Mouse (Mus musculus) lung, embryonic 14.5 days (tissue): Measurements from ENCODE around the gene Taf6. TPM values are rescaled to one million over a fixed set of nuclear protein-coding genes. Genes with fewer than 3 reads are reported as not detected.

ENCODE experiments used
- ATAC-seq: fragments of 200-750 bp; cut with Nextera tagmentation; 2 replicates; pipeline ENCODE4 v1.8.0; 2017; ENCODE audit warnings: mild to moderate bottlenecking, moderate TSS enrichment, moderate library complexity; ENCODE audit not compliant: insufficient read depth
- DNase-seq: peaks from one replicate; pipeline ENCODE4 v3.0.0-alpha.2; 2015
- H3K27ac ChIP-seq: fragments of 300-500 bp; sonication (generic); 2 replicates; pipeline ENCODE4 v1.5.1; 2014; ENCODE audit warnings: low read depth, mild to moderate bottlenecking, moderate library complexity
- H3K27me3 ChIP-seq: fragments of 300-500 bp; sonication (generic); 2 replicates; pipeline ENCODE4 v1.6.1; 2014; ENCODE audit warnings: low read length, control low read depth; ENCODE audit not compliant: insufficient read depth
- H3K36me3 ChIP-seq: fragments of 300-500 bp; sonication (generic); 2 replicates; pipeline ENCODE4 v1.6.1; 2014; ENCODE audit warnings: control low read depth; ENCODE audit not compliant: insufficient read depth
- H3K4me1 ChIP-seq: fragments of 300-500 bp; sonication (generic); 2 replicates; pipeline ENCODE4 v1.6.1; 2014; ENCODE audit warnings: antibody characterized with exemption, control low read depth; ENCODE audit not compliant: insufficient read depth
- H3K4me2 ChIP-seq: fragments of 300-500 bp; sonication (generic); 2 replicates; pipeline ENCODE4 v1.6.1; 2014; ENCODE audit warnings: mild to moderate bottlenecking
- H3K4me3 ChIP-seq: fragments of 300-500 bp; sonication (generic); 2 replicates; pipeline ENCODE4 v1.5.1; 2014; ENCODE audit warnings: low read depth, low read length
- H3K9ac ChIP-seq: fragments of 300-500 bp; sonication (generic); 2 replicates; pipeline ENCODE4 v1.6.1; 2014
- H3K9me3 ChIP-seq: fragments of 300-500 bp; sonication (generic); 2 replicates; pipeline ENCODE4 v1.6.1; 2016; ENCODE audit warnings: low read depth, low read length, control low read depth
- CTCF ChIP-seq: IDR thresholded peaks from 2 replicates; pipeline ENCODE4 v1.5.1; 2016; ENCODE audit warnings: antibody characterized with exemption, low read depth
- WGBS: fragments of 180-500 bp; shearing (Covaris S2); extraction: QIAGEN DNeasy Blood & Tissue Kit; methylation state at CpG from one replicate; pipeline ENCODE4 v1.1.7; 2014; 5-methylcytosine and 5-hydroxymethylcytosine counted together
- polyA plus RNA-seq: library from polyadenylated mRNA; unstranded; fragments of >200 nt; fragmentation: Nextera tagmentation; extraction: Ambion mirVana; gene quantifications from 2 replicates; pipeline ENCODE4 v1.2.1, GENCODE M21; 2014

Taf6 gene
- polyA plus RNA-seq, 1 experiment from 2014 or later: 97.6 TPM

DNA sequence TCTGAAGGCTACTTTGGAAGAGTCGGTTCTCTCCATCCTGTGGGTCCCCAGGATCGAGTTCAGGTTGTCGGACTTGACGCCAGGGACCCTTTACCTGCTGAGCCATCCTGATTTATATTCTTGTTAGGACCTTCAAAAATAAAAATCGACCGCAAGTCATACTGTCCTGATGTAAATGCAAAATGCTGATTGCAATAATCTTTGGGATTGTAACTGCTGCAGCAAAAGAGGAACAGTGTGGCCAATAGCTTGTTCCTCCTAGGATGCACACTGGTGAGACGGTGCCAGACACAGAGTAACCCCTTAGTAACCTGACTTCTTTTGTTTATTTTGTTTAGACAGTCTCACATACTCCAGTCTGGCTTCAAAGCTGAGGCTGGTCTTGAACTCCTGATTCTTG is 8.2 kb upstream of the Taf6 start:
- H3K4me1 ChIP-seq: peaks cover 5% of the 10 kb centered on the region; the same call in 1 of the 2 replicates
- TF ChIP-seq CTCF: no peak
- H3K27me3 ChIP-seq: no peaks in the 10 kb centered on the region
- H3K9me3 ChIP-seq: no peaks in the 10 kb centered on the region
- peak overlapping the region; percentile 74 for H3K4me3 ChIP-seq
- H3K4me2 ChIP-seq: peak overlapping the region; percentile 98
- peaks cover 14% of the 10 kb centered on the region; the same call in 1 of the 2 replicates for H3K36me3 ChIP-seq
- DNase-seq: no peak
- no peak overlapping the region for H3K27ac ChIP-seq
- peak overlapping the region; percentile 83 for H3K9ac ChIP-seq
- WGBS: 60% methylated on average over 7 of the region's 7 CpGs
- no peak for ATAC-seq

DNA sequence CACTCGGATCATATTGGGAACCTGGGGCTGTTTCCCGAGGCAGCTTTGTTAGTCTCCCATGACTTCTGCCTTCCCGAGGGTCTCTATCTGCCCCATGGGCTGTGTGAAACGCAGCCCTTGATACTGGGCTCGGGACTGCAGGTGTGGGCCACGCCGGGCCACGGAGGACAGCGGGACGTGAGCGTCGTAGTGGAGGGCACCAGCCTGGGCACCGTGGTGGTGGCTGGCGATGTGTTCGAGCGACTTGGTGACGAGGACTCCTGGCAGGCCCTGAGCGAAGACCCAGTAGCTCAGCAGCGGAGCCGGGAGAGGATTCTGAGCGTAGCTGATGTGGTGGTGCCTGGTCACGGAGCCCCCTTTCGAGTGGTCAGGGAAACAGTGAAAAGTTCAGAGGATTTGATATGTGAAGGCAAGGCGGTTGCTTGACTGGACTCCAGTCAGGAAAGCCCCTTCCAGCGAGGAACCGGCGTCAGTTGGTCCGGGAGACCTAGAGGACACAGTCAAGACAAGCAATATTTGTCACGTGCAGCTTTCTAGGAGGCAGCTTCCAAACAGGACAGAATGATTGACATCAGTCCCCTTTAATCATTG is 7.6 kb upstream of the Taf6 start:
- Histone ChIP-seq H3K9me3 (no peaks in the 10 kb centered on the region), H3K4me3 (peak overlapping the region; percentile 74), H3K9ac (peak overlapping the region; percentile 83), H3K27ac (peak overlapping the region; percentile 90), H3K4me1 (peaks cover 5% of the 10 kb centered on the region; the same call in 1 of the 2 replicates), H3K27me3 (no peaks in the 10 kb centered on the region), H3K4me2 (peak overlapping the region; percentile 98), H3K36me3 (peaks cover 17% of the 10 kb centered on the region; the same call in 1 of the 2 replicates)
- DNase-seq (peak; percentile 70), ATAC-seq (peak; percentile 71)
- under 1% methylated on average over 29 of the region's 29 CpGs for WGBS
- TF ChIP-seq CTCF: 0 out of 2 replicates have a peak, but pooled peaks have one; percentile 19

DNA sequence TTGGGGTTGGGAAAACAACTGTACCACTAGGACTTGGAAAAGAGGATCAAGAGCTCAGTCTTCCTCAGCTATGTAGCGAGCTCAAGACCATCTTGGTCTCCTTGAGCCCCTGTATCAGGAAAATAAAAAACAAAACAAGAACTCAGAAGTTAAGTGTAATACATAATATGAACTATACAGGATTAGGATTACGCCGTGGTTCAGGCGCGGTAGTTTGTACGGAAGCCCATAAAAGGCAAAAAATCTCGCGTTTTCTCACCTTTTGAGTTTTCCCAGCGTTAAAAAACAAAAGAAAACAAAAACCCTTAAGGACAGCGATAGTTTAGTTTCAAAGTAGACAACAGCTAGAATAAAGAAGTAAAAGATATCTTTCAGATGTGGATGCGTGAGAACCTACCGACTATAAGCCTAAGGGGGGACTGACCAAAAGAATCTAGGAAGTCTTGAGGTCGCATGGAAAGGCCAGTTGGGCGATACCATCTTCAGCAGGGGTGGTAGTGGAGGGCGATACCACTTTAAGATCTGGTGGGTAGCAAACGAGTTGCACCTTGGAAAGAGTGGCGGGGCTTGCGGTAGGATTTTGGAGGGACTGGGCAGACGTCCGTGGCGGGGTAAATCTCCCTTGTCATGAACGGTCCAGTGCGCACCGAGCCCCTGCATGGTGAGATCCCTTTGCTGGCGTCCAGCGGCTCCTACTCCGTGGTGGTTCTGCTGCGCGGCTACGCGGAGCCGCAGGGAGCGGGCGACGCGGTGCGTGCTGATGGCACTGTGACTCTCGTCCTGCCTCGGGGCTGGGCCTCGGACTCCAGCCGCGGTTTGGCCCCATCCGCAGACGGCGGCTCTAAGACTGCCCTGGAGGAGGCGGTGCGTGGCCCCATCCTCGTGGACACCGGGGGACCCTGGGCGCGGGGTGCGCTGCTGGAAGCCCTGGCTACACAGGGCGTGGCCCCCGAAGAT is 6.8 kb upstream of the Taf6 start, which contains the start of gene Mblac1:
Gene Mblac1 (plus strand): TSS at position 544 of the 957 bp plus-strand sequence.
- WGBS: 6% methylated on average over 54 of the region's 54 CpGs
- DNase-seq: peak; percentile 92
- ATAC-seq: peak; percentile 84

DNA sequence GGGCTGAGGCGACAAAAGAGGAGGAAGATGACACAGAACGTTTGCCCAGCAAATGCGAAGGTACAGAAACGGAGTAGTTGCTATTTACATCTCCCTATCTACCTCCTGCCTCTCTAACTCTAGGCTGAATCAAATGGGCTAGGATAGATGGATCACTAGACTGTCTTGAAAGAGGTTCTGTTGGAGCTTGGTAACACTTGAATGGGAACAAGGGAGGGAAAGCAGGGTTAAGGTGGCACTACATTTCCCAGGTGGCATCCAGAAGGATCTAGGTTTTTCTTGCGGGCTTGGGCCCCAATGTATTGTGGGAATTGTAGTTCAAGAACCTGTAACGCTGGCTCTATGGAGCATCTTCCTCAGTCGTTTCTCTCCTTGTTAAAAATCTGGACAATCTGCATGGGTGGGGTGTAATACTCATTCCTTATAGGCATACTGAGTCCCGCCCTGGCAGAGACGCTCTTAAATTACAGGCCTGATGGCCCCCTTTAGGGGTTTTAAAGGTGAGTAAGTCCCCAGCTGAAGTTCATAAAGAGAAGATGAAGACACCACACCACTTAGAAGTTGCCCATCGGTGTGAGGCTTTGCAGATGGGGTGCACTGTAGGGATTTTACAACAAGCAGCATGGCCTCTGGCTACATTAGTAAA is 533 bp upstream of the Taf6 start:
- Histone ChIP-seq H3K27me3 (no peaks in the 10 kb centered on the region), H3K9ac (peak overlapping the region; percentile 67), H3K36me3 (peaks cover 33% of the 10 kb centered on the region), H3K4me1 (no peaks in the 10 kb centered on the region), H3K9me3 (no peaks in the 10 kb centered on the region), H3K4me3 (peak overlapping the region; percentile 71), H3K27ac (peak overlapping the region; percentile 42; the same call in 1 of the 2 replicates), H3K4me2 (peak overlapping the region; percentile 82)
- ATAC-seq (peak; percentile 88), DNase-seq (peak; percentile 89)
- under 1% methylated on average over 10 of the region's 10 CpGs for WGBS
- TF ChIP-seq CTCF: no peak

More for the DNA sequence above, 6.8 kb upstream of the Taf6 start, which contains the start of gene Mblac1:
- H3K4me1 ChIP-seq: peaks cover 5% of the 10 kb centered on the region; the same call in 1 of the 2 replicates
- H3K4me2 ChIP-seq: peak within 1 kb of the TSS; percentile 98
- peak within 1 kb of the TSS; percentile 74 for H3K4me3 ChIP-seq
- no peaks in the 10 kb centered on the region for H3K9me3 ChIP-seq
- TF ChIP-seq CTCF: no peak
- H3K27me3 ChIP-seq: no peaks in the 10 kb centered on the region
- H3K36me3 ChIP-seq: peaks cover 21% of the 10 kb centered on the region; the same call in 1 of the 2 replicates
- H3K9ac ChIP-seq: peak within 1 kb of the TSS; percentile 83
- peak within 1 kb of the TSS; percentile 90 for H3K27ac ChIP-seq

DNA sequence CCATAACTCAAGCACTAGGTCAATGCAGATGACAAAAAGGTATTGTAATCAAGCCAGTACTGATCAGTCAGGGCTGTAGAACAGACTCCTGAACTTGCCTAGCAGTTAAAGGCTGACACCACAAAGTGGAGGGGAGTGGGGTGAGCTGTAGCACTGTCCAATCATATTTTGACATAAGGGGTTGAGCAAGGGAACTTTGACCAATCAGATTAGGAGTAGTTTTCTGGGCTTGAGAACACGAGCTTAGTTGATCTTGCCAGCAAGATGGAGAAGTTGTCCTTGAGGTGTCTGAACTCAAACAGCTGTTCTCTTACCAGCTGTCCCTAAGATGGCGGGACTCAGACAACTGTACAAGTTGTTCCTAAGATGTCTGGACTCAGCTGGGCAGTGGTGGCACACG is 14.0 kb downstream of the Taf6 start:
- no peak overlapping the region for H3K9ac ChIP-seq
- peak overlapping the region; percentile 81; the same call in 1 of the 2 replicates for H3K4me3 ChIP-seq
- DNase-seq: no peak
- ATAC-seq: no peak
- H3K4me2 ChIP-seq: peak overlapping the region; percentile 80
- TF ChIP-seq CTCF: no peak
- no peaks in the 10 kb centered on the region for H3K9me3 ChIP-seq
- no peaks in the 10 kb centered on the region for H3K27me3 ChIP-seq
- WGBS: 66% methylated on average over 3 of the region's 3 CpGs
- H3K4me1 ChIP-seq: 0 out of 2 replicates have a peak, but pooled peaks cover 7% of the 10 kb centered on the region
- peaks cover 61% of the 10 kb centered on the region for H3K36me3 ChIP-seq
- no peak overlapping the region for H3K27ac ChIP-seq

DNA sequence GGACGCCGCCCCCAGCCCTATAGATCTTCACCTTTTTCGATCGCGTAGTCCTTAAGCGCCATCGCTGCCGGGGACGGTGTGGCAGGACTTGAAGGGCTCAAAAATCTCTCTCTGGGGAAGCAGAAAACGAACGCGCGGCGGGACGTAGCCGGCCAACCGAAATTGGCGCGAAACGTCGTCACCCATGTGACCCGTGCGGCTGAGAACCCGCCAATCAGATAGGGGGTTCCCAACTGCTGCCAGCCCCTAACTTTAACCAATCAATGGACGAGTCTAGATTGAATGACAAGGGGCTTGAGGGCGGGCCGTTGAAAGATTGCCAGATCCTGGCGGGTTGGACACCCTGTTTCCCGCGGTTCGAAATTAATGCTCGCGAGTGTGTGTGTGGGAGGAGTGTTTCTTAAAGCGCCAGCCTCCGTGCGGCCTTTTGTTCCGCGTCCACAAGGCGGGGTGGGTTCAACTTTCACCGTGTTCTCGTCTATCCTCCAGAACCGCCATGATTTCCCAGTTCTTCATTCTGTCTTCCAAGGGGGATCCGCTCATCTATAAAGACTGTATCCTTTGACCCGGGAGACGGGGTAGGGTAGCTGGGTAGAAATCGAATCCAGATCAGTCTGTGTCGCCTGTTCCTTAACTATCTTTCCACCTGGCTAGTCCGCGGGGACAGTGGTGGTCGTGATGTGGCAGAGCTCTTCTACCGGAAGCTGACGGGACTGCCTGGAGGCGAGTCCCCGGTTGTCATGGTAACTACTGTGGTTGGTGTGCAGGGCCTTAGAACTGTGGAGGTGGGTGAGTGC is 15.4 kb downstream of the Taf6 start, which contains the start of the genes Ap4m1 and Mcm7:
Gene Ap4m1 (plus strand): TSS at position 308 of the 797 bp plus-strand sequence.
Gene Mcm7 (minus strand): TSS at position 728 of the 797 bp plus-strand sequence.
- WGBS: under 1% methylated on average over 54 of the region's 54 CpGs
- H3K9me3 ChIP-seq: no peaks in the 10 kb centered on the region
- peak within 1 kb of the TSS; percentile 85 for H3K9ac ChIP-seq
- TF ChIP-seq CTCF: peak; percentile 35; the same call in 1 of the 2 replicates
- H3K27me3 ChIP-seq: no peaks in the 10 kb centered on the region
- H3K36me3 ChIP-seq: peaks cover 61% of the 10 kb centered on the region
- H3K27ac ChIP-seq: peak within 1 kb of the TSS; percentile 99
- DNase-seq (peak; percentile 99), ATAC-seq (peak; percentile 92)
- peak within 1 kb of the TSS; percentile 81 for H3K4me3 ChIP-seq
- H3K4me1 ChIP-seq: 0 out of 2 replicates have a peak, but pooled peaks cover 7% of the 10 kb centered on the region
- H3K4me2 ChIP-seq: peak within 1 kb of the TSS; percentile 80
